Mouse (Mus musculus) kidney, postnatal 0 days (tissue): Measurements from ENCODE around the gene Ppp1r16b. TPM values are rescaled to one million over a fixed set of nuclear protein-coding genes. Genes with fewer than 3 reads are reported as not detected.
A peak's percentile ranks its signal among the peaks of the same experiment; 100 is the strongest.

ENCODE experiments used
- ATAC-seq: fragments of 200-750 bp; cut with Nextera tagmentation; replicated peaks from 2 replicates; pipeline ENCODE4 v1.8.0; 2017; ENCODE audit warnings: low read depth, moderate number of reproducible peaks, moderate TSS enrichment, moderate library complexity; ENCODE audit not compliant: low FRiP score
- DNase-seq: peaks from one replicate; pipeline ENCODE4 v3.0.0-alpha.2; 2016; ENCODE audit warnings: low spot score
- H3K27ac ChIP-seq: fragments of 300-500 bp; sonication (generic); 2 replicates; pipeline ENCODE4 v1.5.1; 2014; ENCODE audit warnings: mild to moderate bottlenecking
- H3K27me3 ChIP-seq: fragments of 300-500 bp; sonication (generic); 2 replicates; pipeline ENCODE4 v1.6.1; 2014; ENCODE audit warnings: low read length, mixed read lengths; ENCODE audit not compliant: insufficient read depth
- H3K36me3 ChIP-seq: fragments of 300-500 bp; sonication (generic); 2 replicates; pipeline ENCODE4 v1.6.1; 2014; ENCODE audit warnings: low read length, mixed read lengths; ENCODE audit not compliant: insufficient read depth
- H3K4me1 ChIP-seq: fragments of 300-500 bp; sonication (generic); replicated peaks from 2 replicates; pipeline ENCODE4 v1.6.1; 2014; ENCODE audit warnings: antibody characterized with exemption, low read length, mixed read lengths; ENCODE audit not compliant: insufficient read depth
- H3K4me2 ChIP-seq: fragments of 300-500 bp; sonication (generic); 2 replicates; pipeline ENCODE4 v1.6.1; 2014; ENCODE audit warnings: mild to moderate bottlenecking, low read length, moderate library complexity, mixed read lengths
- H3K4me3 ChIP-seq: fragments of 300-500 bp; sonication (generic); replicated peaks from 2 replicates; pipeline ENCODE4 v1.5.1; 2014; ENCODE audit warnings: low read depth, low read length
- H3K9ac ChIP-seq: fragments of 300-500 bp; sonication (generic); 2 replicates; pipeline ENCODE4 v1.6.1; 2014; ENCODE audit warnings: low read depth, low read length
- H3K9me3 ChIP-seq: fragments of 300-500 bp; sonication (generic); replicated peaks from 2 replicates; pipeline ENCODE4 v1.6.1; 2016; ENCODE audit warnings: low read length, inconsistent platforms, mixed read lengths
- CTCF ChIP-seq: IDR thresholded peaks from 2 replicates; pipeline ENCODE4 v1.5.1; 2016; ENCODE audit warnings: antibody characterized with exemption, low read depth, mild to moderate bottlenecking, moderate library complexity
- WGBS: fragments of 180-500 bp; shearing (Covaris S2); extraction: QIAGEN DNeasy Blood & Tissue Kit; methylation state at CpG from one replicate; pipeline ENCODE4 v1.1.7; 2014; 5-methylcytosine and 5-hydroxymethylcytosine counted together
- polyA plus RNA-seq: library from polyadenylated mRNA; unstranded; fragments of >200 nt; fragmentation: Nextera tagmentation; extraction: Ambion mirVana; gene quantifications from 2 replicates; pipeline ENCODE4 v1.2.1, GENCODE M21; 2015

Ppp1r16b gene
- polyA plus RNA-seq, 1 experiment from 2014 or later: 10.1 TPM

DNA sequence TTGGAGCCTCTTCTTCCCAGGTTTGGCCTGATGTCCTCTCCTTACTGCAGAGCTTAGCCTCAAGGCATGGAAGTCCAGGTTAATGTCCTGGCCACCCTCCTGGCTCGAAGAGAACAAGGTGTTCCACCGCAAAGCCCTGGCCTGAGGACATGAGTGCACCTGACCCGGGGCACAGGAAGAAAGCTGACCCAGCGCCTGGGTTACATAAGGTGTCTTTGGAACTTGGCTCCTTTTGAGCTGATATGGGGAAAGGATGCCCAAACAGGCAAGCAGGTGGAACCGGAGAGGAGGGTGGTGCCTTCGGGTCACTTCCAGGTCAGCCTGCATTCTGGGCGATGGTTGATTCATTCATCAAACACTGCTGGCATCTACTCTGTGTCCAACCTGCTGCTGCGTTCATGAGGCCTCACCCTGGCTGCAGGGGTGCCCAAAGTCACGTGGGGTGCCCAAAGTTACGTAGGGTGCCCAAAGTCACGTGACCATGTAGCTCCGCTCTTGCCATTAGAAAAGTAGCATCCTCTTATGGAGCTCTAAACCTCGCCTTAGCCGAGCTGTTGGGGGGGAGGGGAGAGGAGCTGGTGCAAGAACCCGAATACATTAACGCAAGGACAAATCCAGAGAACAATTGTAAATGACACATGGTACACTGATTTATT, 55.6 kb downstream of the Ppp1r16b start:
- Histone ChIP-seq H3K4me2 (no peak overlapping the region), H3K27me3 (no peaks in the 10 kb centered on the region), H3K36me3 (no peaks in the 10 kb centered on the region), H3K27ac (no peak overlapping the region), H3K4me1 (no peaks in the 10 kb centered on the region), H3K4me3 (no peak overlapping the region), H3K9ac (no peak overlapping the region), H3K9me3 (no peaks in the 10 kb centered on the region)
- no peak for TF ChIP-seq CTCF
- 67% methylated on average over 16 of the region's 16 CpGs for WGBS
- ATAC-seq: peak; percentile 65
- DNase-seq: no peak

DNA sequence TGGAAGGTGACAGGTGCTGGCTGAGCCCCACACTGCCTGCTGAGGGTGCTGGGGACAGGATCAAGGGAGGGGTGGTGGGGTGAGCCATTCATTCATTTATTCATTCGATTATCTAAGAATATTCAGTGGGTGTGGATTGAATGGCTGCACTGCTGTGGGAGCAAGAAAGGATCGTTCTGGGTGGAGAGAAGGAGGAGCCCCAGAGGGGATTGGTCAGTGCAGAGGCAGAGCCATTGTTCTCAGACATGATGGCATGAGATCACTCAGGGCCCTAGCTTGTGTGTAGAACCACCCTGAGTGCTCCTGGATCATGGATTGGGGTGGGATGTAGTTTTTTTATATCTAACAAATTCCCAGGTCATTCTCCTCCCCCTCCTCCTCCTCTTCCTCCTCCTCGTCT, 56.3 kb downstream of the Ppp1r16b start:
- WGBS: 64% methylated on average over 3 of the region's 3 CpGs
- H3K4me1 ChIP-seq: no peaks in the 10 kb centered on the region
- no peaks in the 10 kb centered on the region for H3K36me3 ChIP-seq
- H3K9me3 ChIP-seq: no peaks in the 10 kb centered on the region
- no peak overlapping the region for H3K27ac ChIP-seq
- DNase-seq: no peak
- no peaks in the 10 kb centered on the region for H3K27me3 ChIP-seq
- H3K4me2 ChIP-seq: no peak overlapping the region
- H3K4me3 ChIP-seq: no peak overlapping the region
- TF ChIP-seq CTCF: no peak
- H3K9ac ChIP-seq: no peak overlapping the region
- no peak for ATAC-seq

DNA sequence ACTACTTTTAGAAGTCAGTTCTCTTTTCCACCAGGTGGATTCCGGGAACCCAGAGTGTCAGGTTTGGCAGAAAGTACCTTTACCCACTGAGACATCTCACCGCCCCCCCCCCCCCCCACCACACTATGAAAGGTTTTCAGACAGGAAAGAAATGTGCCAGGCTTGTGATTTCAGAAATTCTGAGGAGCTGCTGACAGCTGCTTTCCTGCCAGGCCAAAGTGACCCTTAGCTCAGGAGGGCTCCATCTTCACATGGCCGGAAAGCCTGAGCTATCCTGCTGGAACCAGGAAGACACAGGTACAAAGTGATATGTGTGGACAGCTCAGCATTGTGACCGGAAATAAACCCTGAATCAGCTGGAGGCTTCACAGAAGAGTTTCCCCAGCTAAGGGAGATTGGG, 56.9 kb downstream of the Ppp1r16b start:
- Histone ChIP-seq H3K4me1 (no peaks in the 10 kb centered on the region), H3K9ac (no peak overlapping the region), H3K4me3 (no peak overlapping the region), H3K27ac (peak overlapping the region; percentile 36; the same call in 1 of the 2 replicates), H3K9me3 (no peaks in the 10 kb centered on the region), H3K36me3 (no peaks in the 10 kb centered on the region), H3K27me3 (no peaks in the 10 kb centered on the region), H3K4me2 (no peak overlapping the region)
- no peak for DNase-seq
- TF ChIP-seq CTCF: no peak
- no peak; the same call in 1 of the 2 replicates for ATAC-seq
- WGBS: 76% methylated on average over 4 of the region's 4 CpGs

DNA sequence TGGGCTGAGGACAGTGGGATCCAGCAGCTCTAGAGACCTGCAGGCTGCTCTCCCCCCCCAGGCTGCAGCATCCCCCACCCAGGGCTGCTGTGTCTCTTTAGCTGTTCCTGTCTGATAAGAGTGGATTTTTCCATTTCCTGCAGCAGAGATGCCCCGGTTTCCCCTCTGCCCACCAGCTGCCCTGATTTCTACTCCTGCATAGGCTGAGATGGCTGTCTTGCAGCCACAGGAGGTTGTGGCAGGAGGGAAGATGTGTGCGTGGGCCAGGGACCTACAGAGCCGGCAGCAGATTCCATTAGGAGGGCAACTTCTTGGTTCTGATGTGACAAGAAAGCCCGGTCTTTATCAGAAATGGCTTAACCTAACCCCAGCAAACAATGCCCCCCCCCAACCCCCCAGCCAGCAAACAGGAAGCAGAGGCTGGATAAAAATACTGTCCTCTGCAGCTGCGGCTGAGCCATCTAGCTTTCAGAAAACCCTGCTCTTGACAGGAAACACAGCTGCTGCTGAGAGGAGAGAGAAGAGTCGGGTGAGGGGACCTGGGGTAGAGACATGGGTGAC, 57.9 kb downstream of the Ppp1r16b start:
- no peaks in the 10 kb centered on the region for H3K27me3 ChIP-seq
- H3K27ac ChIP-seq: peak overlapping the region; percentile 36
- no peaks in the 10 kb centered on the region for H3K36me3 ChIP-seq
- no peak overlapping the region for H3K9ac ChIP-seq
- 49% methylated on average over 6 of the region's 6 CpGs for WGBS
- H3K4me2 ChIP-seq: no peak overlapping the region
- no peaks in the 10 kb centered on the region for H3K4me1 ChIP-seq
- no peak overlapping the region for H3K4me3 ChIP-seq
- DNase-seq (no peak), ATAC-seq (no peak)
- TF ChIP-seq CTCF: no peak
- H3K9me3 ChIP-seq: no peaks in the 10 kb centered on the region

DNA sequence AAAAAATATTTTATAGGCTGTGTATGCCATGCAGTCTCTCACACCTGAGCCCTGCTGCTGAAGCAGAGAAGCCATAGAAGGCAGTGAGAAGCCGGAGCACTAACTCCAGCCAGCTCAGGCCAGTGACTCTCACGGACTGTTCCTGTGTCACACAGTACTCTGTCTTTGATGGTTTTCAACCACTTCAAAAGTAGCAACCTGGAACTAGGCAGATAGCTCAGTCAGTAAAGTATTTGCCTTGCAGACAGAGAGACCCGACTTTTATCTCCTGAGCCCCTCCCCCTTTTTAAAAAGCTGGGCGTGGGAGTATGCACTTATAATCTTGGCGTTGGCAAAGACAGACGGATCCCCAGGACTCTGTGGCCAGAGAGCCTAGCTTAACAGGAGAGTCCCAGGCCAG, 58.6 kb downstream of the Ppp1r16b start:
- H3K4me3 ChIP-seq: no peak overlapping the region
- WGBS: 34% methylated on average over 6 of the region's 6 CpGs
- no peak for ATAC-seq

DNA sequence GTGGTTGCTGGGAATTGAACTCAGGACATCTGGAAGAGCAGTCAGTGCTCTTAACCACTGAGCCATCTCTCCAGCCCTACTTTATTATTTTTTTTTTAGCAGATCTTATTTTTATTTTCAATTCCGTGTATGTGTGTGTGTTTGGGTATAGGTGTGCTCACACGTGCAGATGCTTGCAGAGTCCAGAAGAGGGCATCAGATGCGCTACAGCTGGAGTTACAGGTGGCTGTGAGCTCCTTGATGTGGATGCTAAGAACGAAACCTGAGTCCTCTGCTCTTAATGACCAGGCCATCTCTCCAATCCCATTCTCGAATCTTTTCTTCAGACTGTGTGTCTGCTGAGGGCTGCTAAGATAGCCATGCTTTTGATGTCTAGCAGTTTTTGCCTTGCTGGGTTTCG, 61.1 kb downstream of the Ppp1r16b start:
- no peak overlapping the region for H3K4me3 ChIP-seq
- no peaks in the 10 kb centered on the region for H3K36me3 ChIP-seq
- no peaks in the 10 kb centered on the region for H3K9me3 ChIP-seq
- H3K4me2 ChIP-seq: no peak overlapping the region
- H3K4me1 ChIP-seq: no peaks in the 10 kb centered on the region
- DNase-seq (no peak), ATAC-seq (no peak)
- no peak overlapping the region for H3K9ac ChIP-seq
- 70% methylated on average over 6 of the region's 6 CpGs for WGBS
- no peaks in the 10 kb centered on the region for H3K27me3 ChIP-seq
- TF ChIP-seq CTCF: peak; percentile 16; the same call in 1 of the 2 replicates
- H3K27ac ChIP-seq: no peak overlapping the region

More for the DNA sequence above, 58.6 kb downstream of the Ppp1r16b start:
- H3K9me3 ChIP-seq: no peaks in the 10 kb centered on the region
- no peaks in the 10 kb centered on the region for H3K36me3 ChIP-seq
- no peak overlapping the region for H3K27ac ChIP-seq
- no peak overlapping the region for H3K9ac ChIP-seq
- H3K4me2 ChIP-seq: no peak overlapping the region
- no peaks in the 10 kb centered on the region for H3K27me3 ChIP-seq
- H3K4me1 ChIP-seq: no peaks in the 10 kb centered on the region
- no peak for TF ChIP-seq CTCF
- no peak for DNase-seq
